Mouse (Mus musculus) Patski (cell line): ENCODE data around the gene Pald1. TPM values are rescaled to one million over a fixed set of nuclear protein-coding genes. Genes with fewer than 3 reads are reported as not detected.

Experiments
- ATAC-seq: fragments of 100-300 bp; one replicate; pipeline ENCODE4 v1.8.0; 2021
- CTCF ChIA-PET: fragments of 350-600 bp; sonication (Branson Sonifier 250); formaldehyde crosslinking; loops from one replicate; lab custom pipeline; 2022; ENCODE audit warnings: inconsistent platforms; lab: Charles Lee
- POLR2A ChIA-PET: fragments of 350-600 bp; sonication (Branson Sonifier 250); formaldehyde crosslinking; loops from one replicate; lab custom pipeline; 2022; ENCODE audit warnings: antibody characterized with exemption, inconsistent platforms; lab: Charles Lee
- DNase-seq: peaks from one replicate; pipeline ENCODE4 v3.0.0-alpha.2; 2011; ENCODE audit warnings: low read depth, low spot score
- H3K27me3 ChIP-seq: fragments of 371-371 bp; one replicate; pipeline ENCODE4 v1.5.1; 2021
- CTCF ChIP-seq: fragments of 100-300 bp; IDR thresholded peaks from one replicate; pipeline ENCODE4 v1.5.1; 2021
- in situ Hi-C: fragments of 300-500 bp; cut with MboI; formaldehyde crosslinking; loops from 3 replicates; pipeline ENCODE4 v1.11.1; 2018; ENCODE audit warnings: low pct_unique_long_range_greater_than_20kb, mixed read lengths
- polyA plus RNA-seq: library from polyadenylated mRNA; unstranded; gene quantifications from one replicate; pipeline ENCODE4 v1.2.3, GENCODE M21; 2021

Gene Pald1
- polyA plus RNA-seq, 1 experiment from 2014 or later = 14.5 TPM

DNA sequence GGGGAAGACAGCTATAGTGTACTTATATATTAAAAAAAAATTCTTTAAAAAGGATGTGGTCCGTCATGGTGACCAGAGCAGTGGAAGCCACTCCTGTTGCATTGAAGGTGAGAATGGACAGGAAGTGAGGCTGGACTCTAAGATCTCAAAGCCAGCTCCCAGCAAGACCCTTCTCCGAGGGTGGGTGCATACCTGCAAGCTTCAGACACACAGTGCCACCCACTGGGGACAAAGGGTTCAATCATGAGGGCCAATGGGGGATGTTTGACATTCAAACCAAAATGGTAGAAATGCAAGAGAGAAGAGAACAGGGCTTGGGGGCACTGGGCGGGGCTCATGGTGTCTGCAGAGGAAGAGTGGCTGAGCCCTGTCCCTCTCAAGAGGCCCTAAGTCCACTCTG is 64.8 kb downstream of the Pald1 start:
- no peak for DNase-seq
- in situ Hi-C loops = no loop called here
- CTCF ChIA-PET = no interaction called here

DNA sequence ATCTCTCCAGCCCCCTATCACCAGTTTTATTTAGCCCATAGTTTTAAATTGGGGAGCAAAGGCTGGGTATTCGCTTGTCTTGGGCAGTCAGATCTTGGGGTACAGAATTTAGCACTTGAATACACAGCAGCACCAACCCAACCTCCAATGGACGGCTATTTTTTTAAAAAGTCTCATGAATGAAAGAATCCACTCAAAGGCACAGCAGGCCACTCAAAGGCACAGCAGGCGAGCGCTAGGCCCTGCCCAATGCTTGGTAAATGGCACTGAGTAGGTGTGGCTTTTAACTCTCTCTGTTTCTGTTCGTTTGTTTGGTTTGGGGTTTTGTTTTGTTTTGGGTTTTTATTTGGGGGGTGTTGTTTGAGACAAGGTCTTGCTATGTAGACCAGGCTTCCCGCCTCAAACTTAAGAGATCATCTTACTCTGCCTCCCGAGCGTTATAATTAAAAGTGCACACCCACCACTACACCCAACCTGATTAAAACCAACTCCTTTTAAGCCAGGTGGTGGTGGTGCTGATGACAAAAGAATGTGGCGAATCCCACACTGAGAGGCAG is 67.9 kb downstream of the Pald1 start:
- DNase-seq (no peak), ATAC-seq (no peak)
- no peak for TF ChIP-seq CTCF
- ChIA-PET POLR2A (no interaction called here), CTCF (no interaction called here)
- in situ Hi-C loops = no loop called here
- H3K27me3 ChIP-seq = no peaks in the 10 kb centered on the region

More for the DNA sequence above, 64.8 kb downstream of the Pald1 start:
- no peak for TF ChIP-seq CTCF
- POLR2A ChIA-PET = no interaction called here
- no peaks in the 10 kb centered on the region for H3K27me3 ChIP-seq
- no peak for ATAC-seq

DNA sequence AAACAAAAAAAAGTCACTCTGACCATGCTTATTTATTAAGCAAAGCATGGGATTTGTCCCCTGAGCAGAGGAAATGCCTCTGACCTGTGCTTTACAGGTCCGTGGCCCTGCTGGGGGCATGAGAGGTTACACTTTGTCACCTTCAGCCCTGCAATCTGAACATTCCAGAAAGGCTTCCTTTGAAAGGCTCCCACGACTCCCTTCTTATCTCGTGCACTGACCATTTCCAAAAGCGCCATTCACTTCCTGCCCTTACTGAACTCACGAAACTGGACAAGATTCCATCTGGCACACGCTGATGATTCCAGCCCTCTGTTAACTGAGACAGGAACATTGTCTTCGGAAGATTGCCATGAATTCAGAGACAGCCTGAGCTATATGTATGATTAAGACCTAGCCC is 69.6 kb downstream of the Pald1 start:
- H3K27me3 ChIP-seq = no peaks in the 10 kb centered on the region
- POLR2A ChIA-PET = no interaction called here
- TF ChIP-seq CTCF = no peak
- ATAC-seq (no peak), DNase-seq (no peak)
- CTCF ChIA-PET = no interaction called here
- in situ Hi-C loops = no loop called here

DNA sequence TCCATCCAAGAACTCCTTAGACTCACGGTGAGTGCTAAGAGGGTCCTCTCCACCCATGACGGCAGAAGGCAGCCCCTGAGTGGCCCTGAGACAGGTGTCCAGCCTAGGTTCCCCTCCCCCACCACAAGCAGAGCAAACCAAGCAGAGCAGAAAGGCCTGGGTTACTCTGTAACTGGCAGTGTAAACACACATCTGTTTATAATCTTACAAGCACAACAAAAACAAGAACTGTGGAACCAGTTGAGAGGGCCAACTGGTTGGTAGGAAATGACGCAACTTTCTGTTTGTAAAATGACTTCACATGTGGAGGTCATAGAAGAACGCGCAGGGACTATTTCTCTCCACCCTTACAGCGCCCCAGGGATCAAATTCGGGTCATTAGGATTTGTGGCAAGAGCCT is 70.6 kb downstream of the Pald1 start:
- no peaks in the 10 kb centered on the region for H3K27me3 ChIP-seq
- POLR2A ChIA-PET = no interaction called here
- in situ Hi-C loops = no loop called here
- no peak for TF ChIP-seq CTCF
- ATAC-seq = no peak
- DNase-seq = no peak
- CTCF ChIA-PET = no interaction called here

DNA sequence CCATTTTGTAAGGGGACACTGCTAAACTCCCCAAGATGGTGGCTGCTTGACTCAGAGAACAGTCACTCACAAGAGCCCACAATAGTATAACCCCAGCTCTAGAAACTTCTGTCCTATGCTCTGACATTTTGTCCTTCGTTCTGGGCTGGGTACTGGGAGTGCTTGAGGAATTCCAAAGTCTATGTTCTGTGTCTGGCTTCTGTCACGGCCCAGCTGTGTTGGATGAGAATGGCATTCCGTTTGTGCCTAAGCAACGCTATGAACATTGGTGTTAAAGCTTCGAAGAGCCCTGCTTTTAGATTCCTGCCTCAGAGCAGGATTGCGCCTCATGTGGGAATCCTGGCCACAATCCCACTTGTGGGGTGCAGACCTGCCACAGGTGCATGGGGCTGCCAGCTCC is 71.2 kb downstream of the Pald1 start:
- in situ Hi-C loops = no loop called here
- DNase-seq (no peak), ATAC-seq (no peak)
- ChIA-PET POLR2A (no interaction called here), CTCF (interaction anchor here (1.4 kb wide), 1 partner anchor 10 kb away, joined by 3 read pairs; no protein-coding TSS in a partner anchor)
- no peaks in the 10 kb centered on the region for H3K27me3 ChIP-seq
- no peak for TF ChIP-seq CTCF

DNA sequence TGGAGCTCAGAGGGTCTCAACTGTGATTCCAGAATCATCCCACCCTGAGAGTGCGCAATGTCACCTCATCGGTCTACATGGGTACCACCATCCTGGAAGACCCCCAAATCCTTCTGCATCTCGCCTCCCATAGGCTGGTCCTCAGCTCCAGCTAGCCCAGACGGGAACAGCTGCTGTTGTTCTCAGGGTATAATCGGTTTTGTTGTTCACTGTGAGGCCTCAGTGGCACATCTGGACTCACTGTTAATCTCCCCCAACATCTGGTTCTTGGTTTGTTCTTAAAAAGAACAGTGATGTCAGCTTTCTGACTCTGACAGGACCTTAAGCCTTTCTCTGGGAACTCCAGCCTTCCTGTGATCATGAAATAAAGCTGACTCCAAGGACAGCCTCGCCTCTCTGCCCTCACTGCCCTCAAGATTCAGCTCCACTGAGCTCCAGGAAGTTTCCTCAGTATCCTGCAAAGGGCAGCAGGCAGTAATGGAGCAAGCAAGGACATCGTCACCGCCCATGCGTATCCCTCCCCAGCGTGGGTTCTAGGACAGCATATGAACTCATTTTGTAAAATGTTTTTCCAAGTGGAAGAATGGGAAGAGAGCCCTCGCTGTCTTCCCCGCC is 74.5 kb downstream of the Pald1 start:
- DNase-seq (no peak), ATAC-seq (no peak)
- no peak for TF ChIP-seq CTCF
- ChIA-PET CTCF (interaction anchor here (1.0 kb wide), 1 partner anchor 94 kb away, joined by 3 read pairs; no protein-coding TSS in a partner anchor), POLR2A (no interaction called here)
- in situ Hi-C loops = no loop called here
- H3K27me3 ChIP-seq = no peaks in the 10 kb centered on the region

DNA sequence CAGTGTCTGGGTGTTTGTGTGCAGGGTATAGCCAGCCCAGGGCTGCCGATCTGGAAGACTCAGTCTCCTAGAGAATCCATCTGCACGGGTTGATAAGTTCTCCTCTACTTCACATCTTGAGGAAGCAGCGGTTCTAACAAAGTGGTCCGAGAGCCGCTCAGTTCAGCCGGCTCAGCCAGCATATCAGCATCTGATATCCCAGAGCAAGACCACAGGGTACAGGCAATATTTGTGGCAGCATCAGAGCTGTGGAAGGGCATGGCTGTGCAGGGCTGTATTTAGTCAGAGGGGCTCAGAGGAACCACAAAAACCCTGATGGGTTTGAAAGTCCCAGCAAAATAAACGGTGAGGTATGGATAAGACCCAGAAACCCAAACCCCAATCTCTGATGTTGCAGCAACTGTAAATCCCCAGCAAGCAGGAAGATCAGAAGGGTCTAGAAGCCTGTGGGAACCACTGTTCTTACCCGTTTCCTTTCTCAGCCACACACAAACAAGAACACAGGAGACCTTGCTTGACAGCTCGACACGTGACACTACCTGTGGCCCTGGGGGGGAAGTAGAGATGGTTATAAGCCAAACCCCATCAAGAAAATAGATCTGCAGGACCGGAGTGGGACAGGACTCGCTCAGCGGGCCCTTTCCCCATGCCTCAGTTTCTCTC is 77.3 kb downstream of the Pald1 start:
- H3K27me3 ChIP-seq = no peaks in the 10 kb centered on the region
- DNase-seq (no peak), ATAC-seq (no peak)
- CTCF ChIA-PET = interaction anchor here (1.2 kb wide), 1 partner anchor 10 kb away, joined by 4 read pairs; no protein-coding TSS in a partner anchor
- in situ Hi-C loops = no loop called here
- POLR2A ChIA-PET = interaction anchor here (0.7 kb wide), 1 partner anchor 21 kb away, joined by 5 read pairs; no protein-coding TSS in a partner anchor
- no peak for TF ChIP-seq CTCF

DNA sequence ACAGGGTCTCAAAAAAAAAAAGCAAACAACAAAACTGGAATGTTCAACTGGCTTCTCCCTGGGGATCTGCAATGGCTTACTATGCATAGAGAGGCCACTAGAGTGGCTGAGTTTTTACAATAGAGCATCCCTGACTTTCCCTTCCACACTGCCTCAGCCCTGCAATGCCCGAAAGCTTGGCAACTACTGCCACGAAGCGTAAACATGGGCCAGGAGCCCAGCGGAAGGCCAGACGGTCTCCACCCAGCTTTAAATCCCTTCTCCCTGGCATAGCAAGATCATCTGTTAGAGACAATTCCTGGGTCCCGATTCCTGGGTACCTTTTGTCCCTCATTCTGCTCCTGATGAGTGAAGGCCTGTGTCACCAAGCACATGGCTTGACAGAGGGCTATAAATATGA is 79.3 kb downstream of the Pald1 start:
- in situ Hi-C loops = no loop called here
- ATAC-seq = no peak
- no peak for TF ChIP-seq CTCF
- ChIA-PET POLR2A (interaction anchor here (0.7 kb wide), 1 partner anchor 388 kb away, joined by 3 read pairs; no protein-coding TSS in a partner anchor), CTCF (no interaction called here)
- no peak for DNase-seq
- H3K27me3 ChIP-seq = no peaks in the 10 kb centered on the region

DNA sequence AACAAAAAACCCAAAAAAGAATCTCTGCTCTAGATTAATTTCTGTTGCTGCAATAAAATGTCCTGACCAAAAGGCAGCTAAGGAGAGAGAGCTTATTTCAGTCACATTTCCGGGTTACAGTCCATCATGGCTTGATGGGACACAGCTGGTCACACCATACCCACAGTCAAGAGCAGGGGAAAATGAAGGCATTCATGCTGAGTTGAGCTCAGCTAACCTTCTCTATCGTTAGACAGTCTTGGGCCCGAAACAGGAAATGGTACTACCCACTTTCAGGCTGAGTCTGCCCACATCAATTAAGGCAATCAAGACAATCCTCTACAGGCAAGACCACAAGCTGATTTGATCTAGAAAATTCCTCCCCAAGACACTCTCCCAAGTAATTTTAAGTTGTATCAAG is 82.3 kb downstream of the Pald1 start:
- ChIA-PET POLR2A (no interaction called here), CTCF (interaction anchor here (2.3 kb wide), 1 partner anchor 16 kb away, joined by 5 read pairs; no protein-coding TSS in a partner anchor)
- in situ Hi-C loops = no loop called here
- DNase-seq (no peak), ATAC-seq (no peak)
- no peak for TF ChIP-seq CTCF
- no peaks in the 10 kb centered on the region for H3K27me3 ChIP-seq

DNA sequence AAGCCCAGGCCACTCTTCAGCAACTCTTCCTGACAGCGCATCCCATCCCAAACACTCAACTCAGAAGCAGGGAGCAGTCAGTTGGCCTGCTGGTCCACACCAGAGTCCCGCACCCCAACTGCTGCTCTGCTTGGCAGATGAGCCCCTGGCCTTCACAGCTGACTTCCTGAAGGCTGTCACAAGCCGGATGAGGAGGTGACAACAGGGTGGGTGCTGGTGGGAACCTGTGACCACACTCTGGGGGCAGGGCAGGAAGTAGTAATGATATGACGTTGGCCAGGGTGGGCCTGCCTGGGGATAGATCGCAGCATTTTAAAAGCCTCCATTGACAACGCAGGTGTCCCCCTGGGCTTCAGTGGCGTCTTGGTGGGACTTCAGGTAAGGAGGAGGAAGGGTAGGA is 85.9 kb downstream of the Pald1 start, which contains the start of gene Prf1:
Prf1 (plus strand) TSS at position 357 of the 400 bp plus-strand sequence.
- H3K27me3 ChIP-seq = no peaks in the 10 kb centered on the region
- ChIA-PET CTCF (interaction anchor here (1.1 kb wide), 1 partner anchor 18 kb away, joined by 3 read pairs; no protein-coding TSS in a partner anchor), POLR2A (no interaction called here)
- ATAC-seq (no peak), DNase-seq (no peak)
- in situ Hi-C loops = no loop called here
- no peak for TF ChIP-seq CTCF
